Mouse (Mus musculus) heart, postnatal 4 days (tissue): Measurements from ENCODE around the gene Hist1h4n. TPM values are rescaled to one million over a fixed set of nuclear protein-coding genes. Genes with fewer than 3 reads are reported as not detected.
A peak's percentile ranks its signal among the peaks of the same experiment; 100 is the strongest.

Source experiments
- DNase-seq: peaks from one replicate; pipeline ENCODE4 v3.0.0; 2021
- microRNA-seq, 2 experiments: library from miRNA; unstranded; fragments of <30 nt; microRNA quantifications; one replicate each; pipeline ENCODE4 v1.2.0; 2021 to 2022
- total RNA-seq, 2 experiments: library from RNA; stranded (reverse); gene quantifications; 2 replicates each; pipeline ENCODE4 v1.2.3; 2021

Hist1h4n gene
- total RNA-seq, 2 experiments from 2014 or later: 54.0 to 56.5 TPM

DNA sequence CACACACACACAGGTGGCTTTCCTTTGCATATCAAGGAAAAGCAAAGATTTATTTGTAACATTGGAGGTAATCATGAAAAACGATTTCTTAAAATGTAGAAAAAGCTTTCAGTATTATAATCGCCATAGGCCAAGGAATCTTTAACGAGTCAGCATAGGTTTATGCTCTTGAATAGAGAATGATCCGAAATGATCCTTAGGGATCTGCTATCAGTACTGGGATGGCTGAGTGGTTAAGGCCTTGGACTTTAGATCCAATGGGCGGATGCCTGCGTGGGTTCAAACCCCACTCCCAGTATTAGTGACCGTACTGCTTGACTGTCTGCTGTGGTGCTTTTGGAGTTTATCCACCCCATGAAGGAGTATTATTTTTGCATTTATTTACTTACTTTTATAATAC lies 36.4 kb downstream of the Hist1h4n start:
- DNase-seq: no peak

DNA sequence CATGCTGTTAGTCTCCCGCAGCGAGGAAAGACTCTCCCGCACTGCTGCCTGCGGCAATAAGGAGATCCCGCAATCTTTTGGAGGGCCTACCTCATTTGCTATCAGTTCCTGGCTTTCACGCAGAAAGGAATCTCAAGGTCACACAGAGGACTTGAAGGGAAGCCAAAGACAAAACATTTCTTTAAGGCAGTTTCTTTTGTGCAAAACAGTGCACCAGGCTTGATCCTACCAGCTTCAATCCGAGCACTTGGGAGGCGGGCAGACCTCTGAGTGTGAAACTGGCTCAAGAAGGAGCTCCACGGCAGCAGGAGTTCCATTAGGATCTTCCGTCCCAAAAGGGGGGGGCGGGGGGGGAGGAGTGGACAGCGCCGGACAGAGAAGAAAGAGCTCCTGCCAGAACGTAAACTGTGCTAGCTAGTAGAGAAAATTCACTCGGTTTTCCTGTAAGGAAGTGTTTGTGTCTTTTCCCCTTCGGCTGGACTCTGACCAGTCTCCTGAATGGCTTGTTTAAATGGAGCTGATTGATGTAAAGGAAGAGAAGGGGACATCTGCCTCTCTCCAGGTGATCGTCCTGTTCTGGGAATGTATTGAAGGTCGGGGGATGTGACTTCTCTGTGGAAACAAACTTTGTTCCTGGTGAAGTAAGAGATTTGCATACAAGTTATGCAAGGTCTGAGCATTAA lies 41.3 kb downstream of the Hist1h4n start:
- no peak for DNase-seq

DNA sequence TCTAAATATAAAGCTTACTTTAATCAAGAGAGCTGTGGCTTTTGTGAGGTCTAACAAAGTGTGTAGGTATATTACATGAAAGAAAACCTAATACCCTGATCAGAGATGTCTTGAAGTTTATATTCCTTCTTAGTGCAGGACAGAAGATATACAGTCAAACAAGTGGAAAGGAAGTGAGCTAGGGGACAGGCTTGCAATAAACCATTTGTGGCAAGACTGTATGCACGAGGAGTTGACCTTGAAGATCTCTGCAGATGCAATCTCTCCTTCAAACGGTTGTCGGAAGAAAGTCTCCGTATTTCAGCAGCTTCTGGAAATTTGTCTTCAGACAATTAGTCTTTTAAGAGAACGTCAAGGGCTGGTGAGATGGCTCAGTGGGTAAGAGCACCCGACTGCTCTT lies 42.1 kb downstream of the Hist1h4n start:
- DNase-seq: no peak

DNA sequence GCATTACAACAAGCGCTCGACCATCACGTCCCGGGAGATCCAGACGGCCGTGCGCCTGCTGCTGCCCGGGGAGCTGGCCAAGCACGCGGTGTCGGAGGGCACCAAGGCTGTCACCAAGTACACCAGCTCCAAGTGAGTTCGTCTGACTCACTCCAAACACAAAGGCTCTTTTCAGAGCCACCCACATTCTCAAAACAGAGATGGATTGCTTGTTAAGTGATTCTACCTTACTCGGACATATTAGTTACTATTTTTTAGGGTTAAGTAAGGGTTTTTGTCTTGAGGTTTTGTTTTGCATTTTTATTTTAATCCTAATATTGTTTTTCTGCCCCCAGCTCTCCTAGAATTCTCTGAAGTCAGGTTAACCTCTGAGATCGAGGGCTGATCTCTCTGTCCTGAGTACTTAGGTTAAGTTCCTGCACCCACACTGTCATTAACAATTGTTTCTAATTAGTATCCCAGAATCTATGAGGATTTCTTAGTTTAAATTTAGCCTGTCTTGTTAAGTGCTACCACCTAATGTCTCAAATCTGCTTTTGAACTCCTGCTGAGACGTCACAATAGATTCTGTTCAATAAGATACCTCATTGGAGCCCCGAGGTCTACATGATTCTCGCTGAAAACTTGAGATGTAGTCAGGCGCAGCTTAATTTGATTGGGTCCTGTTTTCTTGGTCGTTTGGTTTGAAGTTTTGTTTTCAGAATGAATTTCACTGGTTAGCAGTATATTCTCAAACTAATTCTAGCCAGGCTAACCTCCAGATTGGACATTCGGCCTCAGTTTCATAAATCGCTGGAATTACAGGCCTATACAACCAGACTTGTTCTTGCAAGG lies 44.0 kb downstream of the Hist1h4n start:
- no peak for DNase-seq

DNA sequence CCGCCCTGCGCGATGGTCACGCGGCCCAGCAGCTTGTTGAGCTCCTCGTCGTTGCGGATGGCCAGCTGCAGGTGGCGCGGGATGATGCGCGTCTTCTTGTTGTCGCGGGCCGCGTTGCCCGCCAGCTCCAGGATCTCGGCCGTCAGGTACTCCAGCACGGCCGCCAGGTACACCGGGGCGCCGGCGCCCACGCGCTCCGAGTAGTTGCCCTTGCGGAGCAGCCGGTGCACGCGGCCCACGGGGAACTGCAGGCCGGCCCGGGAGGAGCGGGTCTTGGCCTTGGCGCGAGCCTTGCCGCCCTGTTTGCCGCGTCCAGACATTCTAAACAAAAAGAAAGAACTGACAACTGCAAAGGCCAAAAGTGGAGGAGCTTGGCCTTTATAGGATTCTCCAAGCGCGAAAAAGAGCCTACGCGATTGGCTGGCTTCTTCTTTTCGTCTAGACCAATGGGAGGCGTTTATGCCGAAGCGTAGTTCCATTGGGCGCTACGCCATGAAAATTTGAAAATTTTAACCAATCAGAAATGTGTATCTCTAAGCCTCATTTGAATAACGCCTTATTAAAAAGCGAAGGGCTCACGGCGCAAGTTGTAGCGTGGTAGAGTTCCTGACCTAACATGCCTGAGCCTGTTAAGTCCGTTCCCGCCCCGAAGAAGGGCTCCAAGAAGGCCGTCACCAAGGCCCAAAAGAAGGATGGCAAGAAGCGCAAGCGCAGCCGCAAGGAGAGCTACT lies 44.9 kb downstream of the Hist1h4n start, which contains the start of the genes Hist1h2an and Hist1h2bp:
TSS of gene Hist1h2an (minus strand) at position 320 of the 731 bp plus-strand sequence.
TSS of gene Hist1h2bp (plus strand) at position 563 of the 731 bp plus-strand sequence.
- DNase-seq: peak; percentile 88

DNA sequence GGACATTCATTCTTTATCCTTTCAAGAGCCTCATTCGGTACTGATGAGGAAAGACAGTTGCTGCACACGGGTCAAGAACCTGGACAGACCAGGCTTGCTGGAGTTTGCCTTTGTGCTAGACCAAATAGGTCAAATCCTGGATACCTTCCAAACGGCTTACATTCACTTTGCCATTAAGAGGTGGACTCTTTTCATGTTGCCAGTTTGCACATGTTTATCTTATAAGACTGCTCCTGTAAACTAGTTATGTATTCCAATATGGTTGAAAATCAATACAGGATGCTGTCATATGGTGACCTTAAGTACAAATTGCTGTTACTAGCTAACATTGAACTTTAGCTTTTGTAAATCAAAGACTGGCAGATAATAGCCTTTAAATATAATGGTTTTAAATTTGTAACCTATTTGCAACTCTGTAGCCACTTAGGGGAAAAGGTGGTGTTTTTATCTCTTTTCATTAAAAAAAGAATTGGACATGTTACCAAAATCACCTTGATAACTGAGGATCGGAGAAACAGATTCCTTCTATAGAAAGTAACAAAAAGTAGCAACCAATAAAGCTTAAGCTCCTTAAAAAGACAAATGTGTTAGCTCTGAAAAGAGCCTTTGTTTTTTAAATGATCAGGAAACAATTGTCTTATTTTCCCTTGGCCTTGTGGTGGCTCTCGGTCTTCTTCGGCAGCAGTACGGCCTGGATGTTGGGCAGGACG lies 45.7 kb downstream of the Hist1h4n start:
- DNase-seq: peak; percentile 14

DNA sequence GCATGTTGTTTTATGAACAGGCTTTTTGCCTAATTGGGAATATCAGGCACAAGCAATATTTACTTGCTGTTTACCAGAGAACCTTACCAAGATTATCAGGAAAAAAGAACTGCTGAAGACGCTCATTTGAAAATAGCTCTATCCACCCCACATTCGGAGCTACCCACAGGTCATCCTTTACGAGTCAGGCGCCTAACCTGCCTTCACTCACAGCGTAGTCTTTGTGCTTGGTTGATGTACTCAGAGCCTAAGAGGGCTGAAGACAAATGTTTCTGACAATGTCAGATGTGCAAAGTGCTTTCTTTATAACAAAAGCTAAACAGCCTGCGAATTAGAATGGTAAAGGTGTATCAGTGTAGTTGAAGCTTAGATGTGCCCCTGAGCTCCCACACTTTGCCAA lies 47.7 kb downstream of the Hist1h4n start:
- DNase-seq: no peak

DNA sequence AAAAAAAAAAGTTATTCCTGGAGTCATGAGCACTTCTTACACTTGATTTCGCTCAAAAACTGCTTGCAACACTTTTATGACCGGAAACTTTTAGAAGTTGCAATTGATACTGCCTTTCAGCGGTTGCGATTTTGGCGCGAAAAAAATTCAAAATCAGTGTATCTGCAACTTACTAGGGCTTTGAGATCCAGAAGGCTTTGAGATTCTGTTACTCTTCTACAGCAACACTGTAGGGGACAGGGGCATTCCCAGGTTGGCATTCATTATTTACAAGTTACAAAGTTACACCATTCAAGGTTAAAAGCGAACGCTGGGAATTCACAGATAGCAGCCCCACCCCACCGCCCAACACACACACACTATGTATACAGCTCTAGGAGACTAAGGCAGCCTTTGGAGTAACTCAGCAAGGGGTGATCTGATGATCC lies 48.2 kb downstream of the Hist1h4n start:
- DNase-seq: peak; percentile 23

DNA sequence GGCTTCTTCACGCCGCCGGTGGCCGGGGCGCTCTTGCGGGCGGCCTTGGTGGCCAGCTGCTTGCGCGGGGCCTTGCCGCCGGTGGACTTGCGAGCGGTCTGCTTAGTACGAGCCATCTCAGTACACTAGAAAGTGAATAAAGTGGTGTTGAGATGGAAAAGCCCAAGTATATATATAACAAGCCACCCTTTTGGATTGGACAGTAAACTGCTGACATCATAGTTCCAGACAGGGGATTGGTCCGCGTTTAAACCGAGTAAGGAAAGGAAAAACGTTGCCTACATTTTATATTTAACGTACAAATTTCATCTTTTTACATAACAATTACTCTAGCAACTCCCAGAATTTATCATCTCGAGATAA lies 48.8 kb downstream of the Hist1h4n start, which contains the start of gene Hist1h3i:
TSS of gene Hist1h3i (minus strand) at position 116 of the 363 bp plus-strand sequence.
- DNase-seq: peak; percentile 55

DNA sequence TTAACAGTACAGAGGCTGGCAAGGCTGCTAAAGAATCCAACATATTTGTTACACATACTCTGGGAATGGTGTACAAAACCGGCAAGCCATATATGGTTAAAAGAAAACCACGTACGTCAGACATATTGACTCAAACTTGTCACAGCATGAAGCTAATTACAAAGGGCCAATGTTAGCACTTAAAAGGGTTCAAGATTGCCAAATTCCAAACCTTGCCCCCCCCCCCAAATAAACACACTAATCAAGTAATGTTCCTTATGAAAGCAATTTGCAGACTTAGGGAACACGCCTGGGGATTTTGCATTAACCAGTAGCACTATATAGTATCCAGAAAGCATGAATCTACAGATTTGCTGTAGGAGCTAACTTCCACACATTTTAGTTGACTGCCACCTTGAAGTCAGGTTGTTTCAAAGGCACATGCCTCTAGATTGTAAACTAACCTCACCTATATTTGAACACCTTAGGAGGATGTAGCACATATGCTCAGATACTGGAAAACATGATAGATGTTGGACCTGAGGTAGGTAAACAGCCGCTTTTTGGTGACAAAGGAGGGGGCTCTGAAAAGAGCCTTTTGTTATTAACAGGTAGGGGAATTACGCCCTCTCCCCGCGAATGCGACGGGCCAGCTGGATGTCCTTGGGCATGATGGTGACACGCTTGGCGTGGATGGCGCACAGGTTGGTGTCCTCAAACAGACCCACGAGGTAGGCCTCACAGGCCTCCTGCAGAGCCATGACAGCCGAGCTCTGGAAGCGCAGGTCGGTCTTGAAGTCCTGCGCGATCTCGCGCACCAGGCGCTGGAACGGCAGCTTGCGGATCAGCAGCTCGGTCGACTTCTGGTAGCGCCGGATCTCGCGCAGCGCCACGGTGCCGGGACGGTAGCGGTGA lies 49.4 kb downstream of the Hist1h4n start:
- DNase-seq: peak; percentile 11

Small RNA genes within 50 kb of the gene (microRNA-seq; reads per million reads assigned to microRNA genes)
- gene Gm19658 (0 reads per million in 2 experiments), gene Gm44346 (0 reads per million in 2 experiments), gene Gm44466 (0 reads per million in 2 experiments)

Other genes starting within 250 kb of the Hist1h4n start
- not detected for gene Olfr1362, start 218.2 kb downstream of the Hist1h4n start, total RNA-seq
- gene Olfr11, start 189.7 kb downstream of the Hist1h4n start, total RNA-seq: not detected
- gene Olfr1361, start 168.8 kb downstream of the Hist1h4n start, total RNA-seq: not detected
- not detected for gene Olfr1360, start 154.8 kb downstream of the Hist1h4n start, total RNA-seq
- not detected for gene Olfr1359, start 134.1 kb downstream of the Hist1h4n start, total RNA-seq
- 100 to 1,000 TPM; 413 to 441 TPM for gene Hist1h2bl, start 116.1 kb downstream of the Hist1h4n start, total RNA-seq
- 100 to 1,000 TPM; 376 to 467 TPM for gene Hist1h2ai, start 115.8 kb downstream of the Hist1h4n start, total RNA-seq
- gene Hist1h3h, start 114.5 kb downstream of the Hist1h4n start, total RNA-seq: 100 to 1,000 TPM; 719 to 727 TPM
- 100 to 1,000 TPM; 135 to 139 TPM for gene Hist1h2bm, start 110.2 kb downstream of the Hist1h4n start, total RNA-seq
- 10 to 100 TPM; 84.6 to 87.5 TPM for gene Hist1h4j, start 97.1 kb downstream of the Hist1h4n start, total RNA-seq
- 1,000 to 10,000 TPM in 1 of 2 experiments, 100 to 1,000 TPM in 1; 995 to 1,039 TPM for gene Hist1h4k, start 81.7 kb downstream of the Hist1h4n start, total RNA-seq
- gene Hist1h2ak, start 78.4 kb downstream of the Hist1h4n start, total RNA-seq: 100 to 1,000 TPM; 186 to 191 TPM
- gene Hist1h2bn, start 78.1 kb downstream of the Hist1h4n start, total RNA-seq: 100 to 1,000 TPM; 295 to 300 TPM
- 100 to 1,000 TPM; 295 to 307 TPM for gene Hist1h1b, start 51.6 kb downstream of the Hist1h4n start, total RNA-seq
- 100 to 1,000 TPM; 504 to 518 TPM for gene Hist1h3i, start 48.8 kb downstream of the Hist1h4n start, total RNA-seq
- gene Hist1h2an, start 45.0 kb downstream of the Hist1h4n start, total RNA-seq: 100 to 1,000 TPM in 1 of 2 experiments, 10 to 100 TPM in 1; 94.5 to 114 TPM
- gene Hist1h2bp, start 44.7 kb downstream of the Hist1h4n start, total RNA-seq: 100 to 1,000 TPM; 213 to 224 TPM
- 100 to 1,000 TPM; 420 to 457 TPM for gene Hist1h2bq, start 22.0 kb downstream of the Hist1h4n start, total RNA-seq
- gene Hist1h2ao, start 21.7 kb downstream of the Hist1h4n start, total RNA-seq: not detected
- 100 to 1,000 TPM; 679 to 704 TPM for gene Hist1h4m, start 20.4 kb downstream of the Hist1h4n start, total RNA-seq
- 100 to 1,000 TPM; 717 to 739 TPM for gene Hist1h2ap, start 1.3 kb upstream of the Hist1h4n start, total RNA-seq
- gene Hist1h2br, start 1.5 kb upstream of the Hist1h4n start, total RNA-seq: 100 to 1,000 TPM; 420 to 457 TPM
- 1 to 10 TPM; 3.9 TPM for gene Zfp184, start 112.9 kb upstream of the Hist1h4n start, total RNA-seq
- not detected for gene Pom121l2, start 149.0 kb upstream of the Hist1h4n start, total RNA-seq
- not detected for gene Prss16, start 177.5 kb upstream of the Hist1h4n start, total RNA-seq
- gene Hist1h2ah, start 203.4 kb upstream of the Hist1h4n start, total RNA-seq: 100 to 1,000 TPM; 504 to 579 TPM
- gene Hist1h2bk, start 203.7 kb upstream of the Hist1h4n start, total RNA-seq: 100 to 1,000 TPM; 416 to 424 TPM
- 100 to 1,000 TPM; 139 to 147 TPM for gene Hist1h4i, start 209.2 kb upstream of the Hist1h4n start, total RNA-seq
- gene Hist1h2ag, start 210.7 kb upstream of the Hist1h4n start, total RNA-seq: 100 to 1,000 TPM; 359 to 370 TPM
- gene Hist1h2bj, start 211.0 kb upstream of the Hist1h4n start, total RNA-seq: 100 to 1,000 TPM; 284 to 295 TPM